Mouse (Mus musculus): ENCODE measurements around the gene Fbxo7.

Fbxo7 gene

DNA sequence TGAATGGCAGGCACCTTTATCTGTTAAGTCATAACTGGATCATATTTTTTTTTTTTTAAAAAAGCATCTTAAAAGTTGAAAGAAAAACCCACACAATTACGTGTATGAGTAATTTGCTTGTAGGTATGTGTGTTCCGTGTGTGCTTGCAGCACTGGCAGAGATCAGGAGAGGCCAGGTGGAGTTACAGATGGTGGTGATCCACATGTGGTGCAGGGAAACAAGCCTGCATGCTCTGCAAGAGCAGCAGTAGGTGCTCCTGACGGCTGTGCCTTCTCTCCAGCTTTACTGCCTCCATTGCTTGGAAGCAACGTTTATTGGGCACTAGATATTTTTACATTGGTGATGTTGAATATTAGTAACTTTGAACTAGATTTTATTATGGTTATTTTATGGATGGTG lies 21.9 kb downstream of the Fbxo7 start:
- no peak for DNase-seq (ENCODE audit: low spot score)

- no peak for DNase-seq (ENCODE audit: low spot score)
These were observed 22.3 kb downstream of the Fbxo7 start for GRCm38 (mm10) chr10:86044066-86044465.

- DNase-seq (ENCODE audit: low spot score), result no peak
These were observed 24.6 kb downstream of the Fbxo7 start for GRCm38 (mm10) chr10:86046371-86046770.

- DNase-seq (ENCODE audit: low spot score), result no peak
These were observed 26.0 kb downstream of the Fbxo7 start for GRCm38 (mm10) chr10:86047786-86048185.

DNA sequence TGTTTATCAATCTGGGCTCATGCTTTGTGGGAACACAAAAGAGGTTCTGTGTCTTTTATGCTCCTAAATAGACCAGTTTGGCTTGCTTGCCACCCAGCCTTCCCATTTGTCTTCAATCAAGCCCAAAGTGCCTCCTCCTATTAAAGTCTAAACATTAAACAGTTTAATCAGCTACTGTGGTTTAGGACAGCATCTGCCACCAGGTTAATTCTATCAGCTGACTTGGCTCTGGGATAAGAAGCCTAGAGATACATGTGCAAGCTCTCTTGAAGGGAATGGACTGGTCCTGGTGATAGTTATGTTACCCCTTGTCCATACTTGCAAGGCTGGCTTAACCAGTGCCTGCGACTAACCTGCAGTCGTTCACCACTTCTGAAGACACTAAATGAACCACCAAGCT lies 28.8 kb downstream of the Fbxo7 start:
- no peak for DNase-seq (ENCODE audit: low spot score)

DNA sequence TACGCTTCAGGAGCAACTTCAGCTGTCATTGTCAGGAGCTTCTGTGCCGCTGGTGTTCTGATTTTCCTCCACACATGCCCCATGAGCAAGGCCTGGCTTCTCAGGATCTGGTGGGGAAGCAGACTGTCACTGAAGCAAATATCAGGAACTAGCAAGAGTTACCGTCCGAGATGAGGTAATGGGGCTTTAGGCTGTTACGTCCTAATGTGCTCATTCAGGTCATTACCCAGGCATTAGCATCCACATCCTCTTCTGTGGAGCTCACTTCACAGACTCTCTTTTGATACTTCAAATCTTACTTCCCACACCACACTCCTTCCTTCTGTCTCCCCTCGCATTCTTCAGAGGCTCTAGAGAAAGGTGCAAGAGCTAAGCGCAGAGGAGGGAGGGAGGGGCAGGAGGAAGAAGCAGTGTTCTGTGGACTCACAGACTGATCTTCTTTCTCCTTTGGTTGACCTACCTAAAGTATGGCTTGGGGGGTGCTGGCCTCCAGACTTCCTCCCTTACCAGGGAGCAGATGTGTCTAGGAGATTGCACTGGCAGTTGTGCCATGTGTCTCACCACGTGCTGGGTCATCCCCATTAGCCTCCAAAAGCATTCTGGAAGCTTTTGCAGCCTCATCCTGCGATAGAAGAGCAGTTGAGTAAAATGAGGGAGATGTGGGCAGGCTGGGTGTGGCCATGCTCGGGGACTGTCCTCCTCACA lies 31.2 kb downstream of the Fbxo7 start:
- DNase-seq (ENCODE audit: low spot score), result no peak

DNA sequence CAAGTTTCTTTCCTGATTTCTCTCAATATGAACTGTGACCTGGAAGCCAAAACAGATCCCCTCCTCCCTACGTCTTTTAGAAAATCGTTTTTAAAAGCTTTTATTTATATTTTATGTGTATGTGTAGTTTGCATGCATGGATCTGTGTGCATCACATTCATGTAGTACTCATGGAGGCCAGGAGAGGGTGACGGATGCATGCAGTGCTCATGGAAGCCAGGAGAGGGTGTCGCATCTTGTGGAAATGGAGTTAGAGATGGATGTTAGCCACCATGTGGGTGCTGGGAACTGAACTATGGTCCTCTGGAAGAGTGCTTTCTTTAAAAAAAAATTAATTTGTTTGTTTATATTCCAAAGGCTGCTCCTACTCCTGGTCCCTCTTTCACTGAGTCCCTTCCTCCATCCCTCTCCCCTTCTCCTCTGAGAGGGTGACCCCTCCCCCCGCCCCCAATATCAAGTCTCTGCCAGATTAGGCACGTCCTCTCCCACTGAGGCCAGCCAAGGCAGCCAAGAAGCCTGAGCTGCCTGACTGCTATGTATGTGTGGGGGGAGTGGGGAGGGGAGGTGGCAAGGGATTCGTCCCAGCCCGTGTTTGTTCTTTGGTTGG lies 34.6 kb downstream of the Fbxo7 start:
- no peak for DNase-seq (ENCODE audit: low spot score)

DNA sequence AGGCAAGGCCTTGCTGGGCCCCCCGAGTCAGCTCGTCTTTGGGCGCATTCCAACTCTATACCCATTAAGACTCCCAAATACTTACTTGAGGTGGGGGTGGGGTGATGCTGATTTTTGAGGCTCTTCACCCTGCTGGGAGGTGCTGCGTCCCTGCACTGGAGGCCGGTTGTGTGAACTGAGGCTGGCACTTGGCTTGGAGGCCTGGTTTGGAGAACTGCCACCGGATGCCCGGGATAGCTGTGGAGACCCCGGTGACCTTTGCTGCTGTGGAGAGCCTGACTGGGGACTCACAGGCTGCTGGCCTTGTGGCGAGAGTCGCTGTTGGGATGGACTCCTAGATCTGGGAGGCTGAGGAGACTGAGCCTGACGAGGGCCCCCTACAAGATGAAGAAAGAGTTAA lies 35.5 kb downstream of the Fbxo7 start:
- DNase-seq (ENCODE audit: low spot score), result no peak

GRCm38 (mm10) chr10:86057712-86058111 lies 35.9 kb downstream of the Fbxo7 start:
- DNase-seq (ENCODE audit: low spot score), result no peak

GRCm38 (mm10) chr10:86060267-86060666 lies 38.5 kb downstream of the Fbxo7 start:
- no peak for DNase-seq (ENCODE audit: low spot score)

DNA sequence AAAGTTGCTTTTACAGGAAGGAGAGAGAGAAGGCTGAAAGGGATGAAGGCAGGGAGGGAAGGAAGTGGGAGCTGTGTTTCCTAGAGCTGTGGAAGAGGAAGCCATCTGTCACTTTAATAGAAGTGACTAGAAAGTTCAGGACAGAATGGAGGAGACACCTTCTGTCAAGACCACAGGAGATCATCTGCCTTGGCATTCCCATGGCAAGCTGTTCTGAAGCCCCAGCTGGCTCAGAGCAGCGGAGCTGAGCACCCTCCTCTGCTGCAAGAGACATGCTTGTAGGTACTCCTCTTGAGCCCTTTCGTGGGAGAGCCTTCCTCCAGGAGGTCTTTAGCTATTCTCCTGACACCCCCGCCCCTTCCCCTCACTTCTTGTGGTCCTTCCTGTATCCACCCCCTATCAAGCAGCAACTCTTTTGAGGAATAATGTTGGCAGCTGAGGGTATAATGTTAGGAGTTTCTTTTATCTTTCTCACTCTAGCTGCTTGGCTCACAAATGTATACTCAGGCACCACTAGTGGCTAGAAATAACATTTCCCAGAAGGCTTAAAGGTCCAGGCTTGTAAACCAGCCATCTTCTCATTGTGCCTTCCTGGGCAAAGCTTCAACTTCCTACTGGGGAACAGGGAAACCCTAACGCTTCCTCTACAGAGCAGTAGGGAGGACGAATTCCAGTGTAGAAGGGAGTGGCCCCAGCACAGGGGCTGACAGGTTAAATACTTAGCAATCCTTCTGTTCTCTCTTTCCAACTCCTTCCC lies 40.7 kb downstream of the Fbxo7 start:
- no peak for DNase-seq (ENCODE audit: low spot score)

DNA sequence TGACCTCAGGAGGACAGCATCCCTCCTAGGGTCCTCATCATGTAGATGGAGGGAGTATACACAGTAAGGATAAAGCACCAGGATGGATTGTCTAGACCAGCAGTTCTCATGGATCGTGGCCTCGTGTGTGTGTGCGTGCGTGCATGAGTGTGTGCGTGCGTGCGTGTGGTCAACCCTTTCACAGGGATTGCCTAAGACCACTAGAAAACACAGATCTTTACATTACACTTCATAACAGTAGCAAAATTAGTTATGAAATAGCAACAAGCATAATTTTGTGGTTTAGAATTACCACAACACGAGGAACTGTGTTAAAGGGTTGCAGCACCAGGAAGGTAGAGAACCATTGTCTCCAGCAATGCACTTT lies 41.2 kb downstream of the Fbxo7 start:
- DNase-seq (ENCODE audit: low spot score), result no peak

DNA sequence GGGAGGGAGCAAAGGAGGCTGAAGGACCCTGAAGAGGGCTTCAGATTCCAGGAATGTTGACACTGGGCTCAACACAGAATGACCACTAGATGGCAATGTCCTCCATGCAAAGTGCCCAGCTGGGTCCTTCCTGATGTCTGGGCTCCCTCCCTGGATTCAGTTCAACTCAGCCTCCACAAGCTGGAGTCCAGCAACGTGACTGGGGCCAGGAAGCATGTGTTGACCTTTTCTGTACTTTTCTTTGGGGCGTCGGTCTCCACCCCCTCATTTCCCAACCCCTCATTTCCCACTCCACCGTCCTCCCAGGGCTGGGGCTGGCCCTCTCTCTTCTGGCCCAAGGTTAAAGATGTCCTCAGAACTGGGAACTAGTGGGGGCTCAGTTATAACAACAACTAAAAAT lies 43.2 kb downstream of the Fbxo7 start:
- no peak for DNase-seq (ENCODE audit: low spot score)

GRCm38 (mm10) chr10:86065661-86066060 lies 43.9 kb downstream of the Fbxo7 start:
- DNase-seq (ENCODE audit: low spot score), result no peak

- no peak for DNase-seq (ENCODE audit: low spot score)
These were observed 44.9 kb downstream of the Fbxo7 start for GRCm38 (mm10) chr10:86066651-86067050.

- no peak for DNase-seq (ENCODE audit: low spot score)
These were observed 46.1 kb downstream of the Fbxo7 start for GRCm38 (mm10) chr10:86067911-86068310.

GRCm38 (mm10) chr10:86069341-86069740 lies 47.6 kb downstream of the Fbxo7 start:
- DNase-seq (ENCODE audit: low spot score), result no peak

GRCm38 (mm10) chr10:86070751-86071150 lies 49.0 kb downstream of the Fbxo7 start:
- no peak for DNase-seq (ENCODE audit: low spot score)

DNA sequence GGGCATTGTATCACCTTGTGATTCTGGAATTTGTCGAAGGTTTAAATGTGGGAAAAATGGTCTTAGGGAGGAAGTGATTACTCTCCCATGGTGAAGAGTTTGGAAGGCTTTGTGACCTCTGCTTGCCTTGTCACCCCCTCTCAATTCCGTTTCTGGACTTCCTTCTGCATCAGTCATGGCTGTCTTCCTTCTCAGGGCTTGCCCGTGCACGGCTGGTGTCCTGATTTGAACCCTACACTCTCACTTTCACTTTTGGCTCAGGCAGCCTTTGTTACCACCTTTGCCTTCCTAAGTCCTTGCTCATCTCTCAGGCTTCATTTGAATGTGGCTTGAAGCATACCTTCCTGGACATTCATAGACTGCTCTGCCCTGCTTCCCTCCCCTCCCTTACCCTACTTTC lies 52.4 kb downstream of the Fbxo7 start:
- no peak for DNase-seq (ENCODE audit: low spot score)

DNA sequence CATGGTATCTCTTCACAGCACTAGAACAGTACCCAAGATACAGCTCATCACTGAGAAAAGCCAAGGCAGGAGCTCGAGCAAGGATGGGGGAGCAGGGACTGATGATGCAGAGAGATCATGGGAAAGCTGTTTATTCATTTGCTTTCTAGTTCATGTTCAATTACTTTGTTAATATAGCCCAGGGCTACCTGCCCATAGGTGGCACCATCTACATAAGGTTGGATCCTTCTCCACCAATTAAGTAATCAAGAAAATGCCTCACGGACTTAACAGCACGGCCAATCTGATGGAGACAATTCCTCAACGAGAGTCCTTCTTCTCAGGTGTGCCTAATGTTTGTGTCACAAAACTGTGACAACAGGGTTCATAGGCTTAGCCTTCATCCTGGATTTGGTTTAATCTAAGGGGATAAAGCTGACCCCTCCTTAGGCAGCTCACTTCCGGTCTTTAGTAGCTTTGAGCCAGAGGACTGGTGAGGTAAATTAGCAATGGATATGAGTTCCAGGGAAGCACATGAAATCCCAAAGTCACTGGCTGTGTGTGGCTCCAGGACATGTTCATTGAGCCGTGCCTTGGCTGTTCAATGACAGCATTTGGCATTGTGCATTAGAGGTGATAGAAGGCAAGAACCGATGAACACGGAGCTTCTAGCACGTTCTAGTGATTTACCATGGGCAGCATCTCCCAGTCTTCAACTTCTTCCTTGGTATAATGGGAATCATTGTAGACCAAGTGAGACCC lies 53.4 kb downstream of the Fbxo7 start:
- no peak for DNase-seq (ENCODE audit: low spot score)

GRCm38 (mm10) chr10:86077272-86077671 lies 55.5 kb downstream of the Fbxo7 start:
- DNase-seq (ENCODE audit: low spot score), result no peak

DNA sequence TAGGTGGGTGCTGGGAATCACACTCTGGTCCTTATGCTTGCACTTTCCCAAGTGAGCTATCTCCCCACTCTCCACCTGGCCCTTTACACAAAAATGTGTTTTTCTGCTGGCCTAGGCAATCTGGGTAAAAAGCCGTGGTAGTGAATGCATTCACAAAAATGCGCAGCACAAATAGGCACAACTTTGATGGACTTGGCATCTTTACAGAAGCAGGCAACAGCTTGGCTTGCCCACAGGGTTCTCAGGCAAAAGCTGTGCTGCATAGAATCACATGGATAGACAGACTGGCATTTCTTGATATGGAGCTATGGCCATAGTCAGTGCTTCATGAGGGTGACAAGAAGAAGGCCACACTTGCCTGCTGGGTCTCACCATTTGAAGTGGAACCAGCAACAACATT lies 57.0 kb downstream of the Fbxo7 start:
- no peak for DNase-seq (ENCODE audit: low spot score)

DNA sequence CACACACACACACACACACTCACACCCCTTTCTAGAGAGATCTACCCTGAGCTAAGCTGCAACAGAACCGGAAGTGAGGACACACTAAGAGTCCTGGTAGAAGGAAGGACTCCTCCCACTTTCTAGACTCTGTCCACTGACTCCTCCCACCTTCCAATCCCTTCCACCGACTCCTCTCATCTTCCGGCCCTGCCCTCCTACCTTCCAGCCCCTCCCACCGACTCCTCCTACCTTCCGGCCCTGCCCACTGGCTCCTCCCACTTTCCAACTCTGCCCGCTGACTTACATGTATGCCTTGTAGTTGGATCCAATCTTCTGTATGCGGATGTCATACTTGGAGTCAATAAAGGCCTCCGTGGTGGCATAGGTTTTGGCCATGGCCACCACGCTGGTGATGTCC lies 58.1 kb downstream of the Fbxo7 start:
- no peak for DNase-seq (ENCODE audit: low spot score)
